Mouse (Mus musculus) T-helper 1 cell (primary cell): ENCODE data around the gene Cks2.

ENCODE experiments used
- in situ Hi-C: fragments of 300-600 bp; cut with MboI, MseI; formaldehyde crosslinking; loops from one replicate; pipeline ENCODE4 v1.15.1; 2025; ENCODE audit warnings: high pct_unique_total_duplicates

The Cks2 gene

DNA sequence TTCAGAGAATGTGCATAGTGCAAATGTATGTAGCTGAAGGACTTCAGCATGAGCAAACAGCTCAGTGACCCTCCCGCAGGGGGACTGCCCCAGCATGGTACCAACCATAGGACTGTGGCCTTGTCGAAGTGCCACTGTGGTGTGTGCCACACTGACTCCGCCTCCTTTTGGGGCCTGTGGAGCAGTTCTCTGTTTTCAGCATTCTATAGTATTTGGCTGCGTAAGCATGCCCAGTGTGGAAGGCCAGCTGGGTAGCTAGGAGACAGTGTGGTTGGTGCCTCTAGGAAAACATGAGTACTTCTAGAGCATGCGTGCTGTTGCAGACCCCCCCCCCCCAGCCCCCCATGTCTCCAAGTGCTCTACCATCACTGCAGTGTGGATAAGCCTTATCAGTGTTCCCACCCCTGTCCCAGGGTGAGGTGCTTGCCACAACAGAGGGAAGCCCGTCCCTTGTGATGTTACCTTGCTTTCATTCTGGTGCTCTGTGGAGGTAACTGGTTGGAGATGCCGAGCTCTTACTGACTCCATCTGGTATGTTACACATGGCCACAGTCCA is 32.7 kb downstream of the Cks2 start:
- in situ Hi-C loops: no loop called here

DNA sequence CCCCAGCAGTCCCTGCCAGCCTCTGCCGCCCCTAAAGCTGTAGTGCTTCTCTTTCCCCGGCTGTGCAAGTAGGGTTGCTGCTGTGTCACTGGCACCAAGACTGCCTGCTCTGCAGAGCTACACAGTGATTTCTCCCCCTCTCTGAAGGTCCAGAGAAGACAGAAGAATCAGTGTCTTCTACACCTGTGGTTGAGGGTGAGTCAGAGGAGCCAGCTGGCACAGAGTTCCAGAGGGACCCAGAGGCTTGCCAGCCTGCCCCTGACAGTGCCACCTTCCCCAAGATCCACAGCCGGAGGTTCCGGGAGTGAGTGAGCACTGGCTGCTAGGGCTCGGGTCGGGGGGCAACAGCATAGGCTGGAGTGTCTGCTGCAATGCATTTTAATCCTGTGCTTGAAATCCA is 33.7 kb downstream of the Cks2 start:
- in situ Hi-C loops: no loop called here

DNA sequence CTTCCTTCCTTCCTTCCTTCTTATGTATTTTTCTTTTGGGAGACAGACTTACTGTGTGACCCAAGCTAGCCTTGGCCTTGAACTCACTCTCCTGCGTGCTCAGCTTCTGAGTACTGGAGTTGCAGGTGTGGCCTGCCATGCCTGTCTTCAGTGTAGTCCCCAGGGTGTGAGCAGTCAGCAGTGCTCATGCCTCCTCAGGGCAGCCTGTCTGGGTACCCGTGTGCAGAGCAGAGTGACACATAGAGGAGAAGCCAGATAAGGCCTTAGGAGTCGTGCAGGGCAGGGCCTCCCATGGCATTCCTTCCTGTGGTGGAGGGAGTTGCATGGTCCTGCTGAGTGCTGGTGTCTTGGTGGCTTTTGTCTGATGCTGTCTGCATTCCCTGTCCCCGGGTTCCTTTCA is 34.3 kb downstream of the Cks2 start:
- in situ Hi-C loops: no loop called here

DNA sequence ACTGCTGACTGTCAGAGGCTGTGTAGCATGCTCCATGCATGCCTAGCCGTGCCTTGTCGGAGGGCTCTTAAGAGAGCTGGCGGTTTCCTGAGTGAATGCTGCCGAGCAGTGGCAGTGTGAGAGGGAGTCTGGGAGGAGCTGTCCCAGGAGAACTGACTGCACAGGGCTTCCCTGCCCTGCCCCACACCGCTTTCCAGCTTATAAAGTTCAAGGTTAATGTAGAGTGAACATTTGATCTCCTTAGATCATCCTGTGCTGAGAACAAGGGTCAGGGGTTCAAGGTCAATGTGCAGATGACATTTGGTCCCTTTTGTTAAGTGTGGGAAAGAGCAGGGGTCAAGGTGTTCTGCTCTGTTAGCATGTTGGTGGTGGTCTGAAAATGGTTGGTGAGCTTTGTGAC is 36.0 kb downstream of the Cks2 start:
- in situ Hi-C loops: no loop called here

DNA sequence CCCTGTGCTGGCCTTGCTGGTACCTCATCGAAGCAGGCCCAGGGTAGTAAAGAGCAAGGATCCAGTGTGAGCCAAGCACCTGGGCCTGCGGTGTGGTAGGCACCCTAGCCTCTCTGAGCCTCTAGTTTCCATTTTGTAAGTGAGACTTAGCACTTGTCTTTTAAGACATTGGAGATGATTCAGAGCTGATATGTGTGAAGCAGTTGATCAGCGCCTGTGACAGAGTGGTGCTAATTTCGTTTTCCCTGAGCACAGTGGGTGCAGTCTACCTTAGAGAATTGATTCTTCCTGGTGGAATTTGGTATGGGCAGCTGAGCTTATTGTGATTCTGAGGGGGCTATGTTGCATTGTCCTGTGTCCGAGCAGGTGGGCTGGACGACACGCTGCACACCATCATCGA is 36.6 kb downstream of the Cks2 start:
- in situ Hi-C loops: no loop called here

DNA sequence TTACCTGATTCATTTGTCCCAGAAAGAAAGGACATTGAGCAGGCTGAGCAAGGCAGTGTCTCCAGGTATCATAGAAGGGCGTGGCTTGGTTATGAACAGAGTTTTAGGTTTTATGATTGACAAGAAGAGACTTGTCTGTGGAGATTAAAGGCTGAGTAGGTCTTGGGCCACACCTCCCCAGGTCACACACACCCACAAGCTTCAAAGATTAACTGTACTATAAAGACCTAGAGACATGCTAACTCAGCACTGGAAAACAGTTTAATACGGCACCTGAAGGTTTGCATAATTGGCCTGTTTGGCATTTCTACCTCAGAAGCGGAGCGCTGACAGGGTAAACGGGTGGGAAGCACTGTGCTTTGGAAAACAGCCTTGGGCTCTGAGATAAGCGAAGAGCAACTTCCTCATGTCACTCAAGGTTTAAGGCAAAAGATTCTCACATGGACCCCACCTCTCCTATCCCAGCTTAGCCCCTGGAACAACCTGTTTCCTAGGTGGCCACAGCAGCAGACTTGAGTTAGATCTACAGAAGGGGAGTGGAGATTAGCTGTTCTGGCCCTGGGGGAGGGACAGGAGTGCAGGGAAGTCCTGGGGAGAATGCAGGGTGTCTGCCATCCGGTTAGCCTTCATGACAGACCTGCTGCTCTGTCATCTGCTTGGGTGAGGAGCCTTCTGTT is 40.4 kb downstream of the Cks2 start:
- in situ Hi-C loops: no loop called here

DNA sequence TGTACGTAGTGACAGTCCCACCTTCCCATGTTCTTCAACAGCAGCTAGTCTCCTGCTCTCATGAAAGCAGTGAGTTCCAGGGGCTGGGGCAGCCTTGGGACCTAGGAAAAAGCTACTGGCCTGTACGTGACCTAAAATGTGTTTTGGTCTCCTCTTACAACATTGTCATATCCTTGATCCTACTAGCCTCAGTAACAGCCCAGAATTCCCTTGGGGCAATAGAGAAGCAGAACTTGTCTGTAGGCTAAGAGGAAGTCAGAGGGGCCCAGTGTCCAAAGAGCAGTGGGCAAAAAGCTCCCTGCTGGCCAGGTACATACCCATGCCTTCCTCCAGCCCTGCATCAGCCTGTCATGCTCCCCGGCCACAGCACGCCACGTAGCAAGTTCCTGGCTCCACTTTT is 41.9 kb downstream of the Cks2 start:
- in situ Hi-C loops: no loop called here

DNA sequence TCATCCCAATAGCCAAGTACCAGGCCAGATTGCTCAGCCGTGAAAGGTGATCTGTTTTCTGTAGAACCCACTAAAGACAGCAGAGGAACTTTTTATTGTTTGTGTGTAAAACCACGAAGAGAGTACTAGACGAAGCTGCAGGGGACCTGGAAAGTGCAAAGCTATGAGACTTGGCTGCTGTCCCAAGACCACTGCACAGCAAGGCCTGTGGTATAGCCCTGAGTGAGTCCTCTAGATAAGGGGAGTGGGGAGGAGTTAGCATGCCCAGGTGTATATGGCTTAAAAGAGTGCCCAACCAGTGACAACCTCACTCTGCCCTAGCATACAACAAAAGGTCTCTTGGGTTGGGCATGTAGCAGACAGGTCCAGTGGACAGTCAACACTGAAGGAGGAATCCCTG is 43.7 kb downstream of the Cks2 start:
- in situ Hi-C loops: no loop called here

DNA sequence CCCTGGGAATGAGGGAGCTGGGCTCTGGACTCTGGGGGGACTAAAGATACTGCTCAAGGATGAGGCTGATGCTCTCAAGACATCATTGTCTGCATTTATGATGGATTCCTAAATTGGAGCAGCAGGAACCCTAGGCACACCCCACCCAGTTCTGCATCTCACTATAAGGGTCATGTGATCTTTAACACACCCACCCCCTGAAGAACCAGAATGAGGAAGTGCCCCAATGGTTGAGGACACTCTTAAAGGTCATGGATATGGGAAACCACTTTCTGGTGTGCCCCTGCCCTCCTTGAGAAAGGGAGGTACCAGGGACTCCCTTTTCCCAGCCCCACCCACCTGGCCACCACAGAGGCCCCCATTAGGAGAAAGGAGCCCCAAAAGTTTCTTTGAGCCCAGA is 51.4 kb downstream of the Cks2 start:
- in situ Hi-C loops: no loop called here

DNA sequence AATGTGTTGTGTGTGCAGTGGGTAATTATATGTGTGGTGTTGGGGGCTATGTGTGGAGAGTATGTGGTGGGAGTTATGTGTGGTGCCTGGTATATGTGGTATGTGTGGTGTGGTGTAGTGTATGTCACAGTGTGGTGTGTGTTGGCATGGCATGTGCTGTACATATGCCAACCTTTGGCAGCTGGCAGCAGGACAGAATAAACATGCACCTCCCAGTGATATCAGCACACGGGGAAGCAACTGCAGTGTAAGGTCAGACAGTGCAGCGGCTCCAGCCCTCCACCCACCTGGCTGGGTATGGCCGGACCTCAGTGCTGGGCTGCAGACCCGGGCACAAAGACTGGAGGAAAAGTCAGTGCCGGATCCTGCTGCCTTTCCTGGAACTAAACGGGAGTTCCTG is 52.4 kb downstream of the Cks2 start:
- in situ Hi-C loops: no loop called here

DNA sequence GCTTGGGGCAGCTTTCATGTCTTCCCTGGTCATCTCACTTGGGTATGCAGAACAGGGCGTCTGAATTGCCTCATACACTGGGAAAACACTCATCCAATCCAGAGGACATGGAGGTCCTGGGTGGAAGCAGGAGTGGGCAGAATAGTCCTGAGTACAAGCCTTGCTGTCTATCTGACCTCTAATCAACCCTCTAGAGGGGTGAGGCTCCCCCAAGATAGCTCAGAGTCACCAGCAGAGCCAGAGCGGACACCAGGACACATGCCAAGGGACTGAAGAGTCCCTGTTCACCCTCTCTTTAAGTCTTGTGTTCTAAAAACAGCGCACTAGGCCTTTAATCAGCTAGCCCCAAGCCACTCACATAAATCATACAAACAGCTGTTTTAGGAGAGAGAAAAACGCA is 52.9 kb downstream of the Cks2 start:
- in situ Hi-C loops: no loop called here

DNA sequence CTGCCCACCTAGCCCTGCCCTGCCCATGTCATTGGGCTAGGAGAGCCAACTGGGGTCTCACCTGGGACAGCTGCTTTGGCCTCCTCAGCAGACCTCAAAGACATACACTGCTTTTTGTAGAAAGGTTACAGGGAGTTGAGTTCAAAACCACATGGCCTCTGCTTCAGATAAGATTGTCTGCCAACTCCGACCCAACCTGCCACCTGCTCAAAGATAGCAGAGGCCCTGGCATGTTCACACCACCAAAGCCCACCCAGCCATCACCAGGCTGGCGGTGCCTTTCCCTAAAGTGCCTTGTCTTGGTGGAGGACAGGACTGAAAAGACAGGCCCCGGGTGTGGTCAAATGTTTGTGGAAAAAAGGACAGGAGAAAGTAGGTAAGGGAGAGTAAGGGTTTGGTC is 53.3 kb downstream of the Cks2 start:
- in situ Hi-C loops: no loop called here
